Mouse (Mus musculus) kidney, embryonic 15.5 days (tissue): ENCODE measurements at regions not wholly inside any gene's neighbourhood (a gene's known extent, or its start where the extent isn't known, plus 50 kb on each side); places are given as distances from the start of the nearest gene placed in this dataset.
A peak's percentile ranks its signal among the peaks of the same experiment; 100 is the strongest.

Experiments
- ATAC-seq: fragments of 200-750 bp; cut with Nextera tagmentation; replicated peaks from 2 replicates; pipeline ENCODE4 v1.8.0; 2017; ENCODE audit warnings: moderate TSS enrichment; ENCODE audit not compliant: low FRiP score
- H3K27ac ChIP-seq: fragments of 300-500 bp; sonication (generic); 2 replicates; pipeline ENCODE4 v1.5.1; 2015; ENCODE audit warnings: mild to moderate bottlenecking, inconsistent platforms
- H3K27me3 ChIP-seq: fragments of 300-500 bp; sonication (generic); 2 replicates; pipeline ENCODE4 v1.6.1; 2015; ENCODE audit warnings: inconsistent platforms
- H3K36me3 ChIP-seq: fragments of 300-500 bp; sonication (generic); 2 replicates; pipeline ENCODE4 v1.6.1; 2015; ENCODE audit warnings: inconsistent platforms
- H3K4me1 ChIP-seq: fragments of 300-500 bp; sonication (generic); 2 replicates; pipeline ENCODE4 v1.6.1; 2015; ENCODE audit warnings: inconsistent platforms
- H3K4me2 ChIP-seq: fragments of 300-500 bp; sonication (generic); 2 replicates; pipeline ENCODE4 v1.6.1; 2015; ENCODE audit warnings: moderate library complexity, mild to moderate bottlenecking, inconsistent platforms
- H3K4me3 ChIP-seq: fragments of 300-500 bp; sonication (generic); replicated peaks from 2 replicates; pipeline ENCODE4 v1.5.1; 2015; ENCODE audit warnings: mild to moderate bottlenecking, inconsistent platforms
- H3K9ac ChIP-seq: fragments of 300-500 bp; sonication (generic); 2 replicates; pipeline ENCODE4 v1.6.1; 2015; ENCODE audit warnings: mild to moderate bottlenecking, inconsistent platforms
- H3K9me3 ChIP-seq: fragments of 300-500 bp; sonication (generic); replicated peaks from 2 replicates; pipeline ENCODE4 v1.6.1; 2016; ENCODE audit warnings: inconsistent platforms
- WGBS: fragments of 180-500 bp; shearing (Covaris S2); methylation state at CpG from one replicate; pipeline ENCODE4 v1.1.7; 2015; ENCODE audit warnings: mixed read lengths; 5-methylcytosine and 5-hydroxymethylcytosine counted together

DNA sequence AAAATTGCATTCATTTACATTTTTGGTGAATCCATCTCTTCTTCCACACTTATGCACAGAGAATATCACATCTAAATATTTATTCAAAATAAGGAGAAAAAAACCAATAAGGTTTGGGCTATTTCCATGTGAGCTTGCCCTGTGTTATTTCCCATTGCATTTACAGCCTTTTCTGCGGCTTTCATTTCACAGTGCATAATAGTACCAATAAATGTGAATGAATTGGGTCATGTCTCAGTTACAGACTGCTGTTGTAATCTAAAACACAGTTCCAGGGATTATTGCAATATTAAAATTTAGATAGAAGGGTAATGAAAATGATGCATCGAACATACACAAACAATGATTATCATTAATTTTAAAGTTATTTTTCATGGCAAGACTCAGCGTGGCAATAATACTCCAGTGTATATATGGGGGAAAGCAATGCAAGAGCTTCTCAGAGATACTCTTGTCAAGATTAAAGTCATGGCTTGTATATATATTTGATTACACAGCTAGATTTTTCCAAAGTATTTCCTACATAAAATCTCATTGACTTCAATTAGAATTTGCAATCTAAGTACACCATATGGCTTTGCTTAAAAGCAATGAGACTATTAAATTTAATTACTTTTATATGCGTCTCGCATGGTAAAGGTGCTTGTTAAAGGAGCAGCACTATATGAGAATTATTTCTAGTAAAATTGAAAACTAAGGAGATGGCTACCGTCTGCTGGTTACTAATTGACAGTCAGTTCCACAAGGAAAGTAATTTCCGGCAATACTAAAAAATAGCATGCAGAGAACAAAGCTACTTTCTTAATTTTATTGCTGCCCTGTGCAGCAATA lies 782.1 kb upstream of the Cdh9 start:
- Histone ChIP-seq H3K9me3 (no peaks in the 10 kb centered on the region), H3K36me3 (no peaks in the 10 kb centered on the region), H3K4me3 (no peak overlapping the region), H3K27me3 (no peaks in the 10 kb centered on the region), H3K4me1 (no peaks in the 10 kb centered on the region), H3K4me2 (no peak overlapping the region), H3K27ac (no peak overlapping the region), H3K9ac (no peak overlapping the region)
- 83% methylated on average over 7 of the region's 7 CpGs for WGBS
- no peak for ATAC-seq

GRCm38 (mm10) chr15:15959411-15959810 lies 769.1 kb upstream of the Cdh9 start:
- 73% methylated on average over 3 of the region's 3 CpGs for WGBS
- Histone ChIP-seq H3K4me2 (no peak overlapping the region), H3K36me3 (no peaks in the 10 kb centered on the region), H3K27ac (no peak overlapping the region), H3K9me3 (no peaks in the 10 kb centered on the region), H3K27me3 (no peaks in the 10 kb centered on the region), H3K9ac (no peak overlapping the region), H3K4me1 (no peaks in the 10 kb centered on the region), H3K4me3 (no peak overlapping the region)
- ATAC-seq = no peak

GRCm38 (mm10) chr15:15968518-15968917 lies 760.0 kb upstream of the Cdh9 start:
- 71% methylated on average over 1 of the region's 1 CpGs for WGBS
- H3K27ac ChIP-seq = no peak overlapping the region
- H3K36me3 ChIP-seq = no peaks in the 10 kb centered on the region
- no peaks in the 10 kb centered on the region for H3K27me3 ChIP-seq
- H3K4me2 ChIP-seq = no peak overlapping the region
- H3K9ac ChIP-seq = no peak overlapping the region
- no peak for ATAC-seq
- no peaks in the 10 kb centered on the region for H3K4me1 ChIP-seq
- no peaks in the 10 kb centered on the region for H3K9me3 ChIP-seq
- no peak overlapping the region for H3K4me3 ChIP-seq

DNA sequence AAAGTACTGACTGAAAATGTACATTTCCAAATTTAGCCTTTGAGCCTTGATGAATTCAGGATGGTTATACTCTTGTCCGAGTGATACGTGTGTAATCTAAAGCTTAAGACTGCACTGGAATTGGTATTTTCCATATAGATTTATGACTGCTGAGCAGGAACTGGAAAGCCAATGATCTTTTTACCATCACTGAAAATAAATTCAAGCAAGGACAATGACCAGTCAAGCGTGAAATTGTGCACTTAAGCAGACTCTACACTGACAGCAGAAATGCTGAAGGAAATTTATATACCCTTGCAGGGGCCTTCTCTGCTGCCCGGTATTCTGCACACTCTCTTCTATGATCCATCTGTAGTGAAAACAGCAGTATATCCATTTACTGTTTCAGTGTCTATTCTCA lies 751.8 kb upstream of the Cdh9 start:
- H3K9me3 ChIP-seq = no peaks in the 10 kb centered on the region
- H3K27me3 ChIP-seq = no peaks in the 10 kb centered on the region
- H3K9ac ChIP-seq = no peak overlapping the region
- 0 out of 2 replicates have a peak, but pooled peaks have one; percentile 29 for ATAC-seq
- no peaks in the 10 kb centered on the region for H3K4me1 ChIP-seq
- H3K36me3 ChIP-seq = no peaks in the 10 kb centered on the region
- 28% methylated on average over 4 of the region's 4 CpGs for WGBS
- no peak overlapping the region for H3K4me2 ChIP-seq
- H3K4me3 ChIP-seq = no peak overlapping the region
- H3K27ac ChIP-seq = no peak overlapping the region
